Mouse (Mus musculus): ENCODE data around the gene Osm. TPM values are rescaled to one million over a fixed set of nuclear protein-coding genes. Genes with fewer than 3 reads are reported as not detected.

Gene Osm
- polyA plus RNA-seq, 1 experiment from 2014 or later, result not detected

Other genes starting within 250 kb of the Osm start
- gene Sec14l4, start 205.0 kb upstream of the Osm start, polyA plus RNA-seq (2015; fragmentation: Nextera tagmentation; extraction: Ambion mirVana), result not detected in 2 replicates
- 0.26 TPM in 1 of 2 replicates, not detected in the other for gene Sec14l3, start 171.6 kb upstream of the Osm start, polyA plus RNA-seq (2015; fragmentation: Nextera tagmentation; extraction: Ambion mirVana)
- gene Mtfp1, start 141.0 kb upstream of the Osm start, polyA plus RNA-seq (2015; fragmentation: Nextera tagmentation; extraction: Ambion mirVana), result 4.9 and 6.6 TPM in 2 replicates
- 2.3 and 3.2 TPM in 2 replicates for gene Sec14l2, start 113.0 kb upstream of the Osm start, polyA plus RNA-seq (2015; fragmentation: Nextera tagmentation; extraction: Ambion mirVana)
- 43.9 and 45.9 TPM in 2 replicates for gene Rnf215, start 101.2 kb upstream of the Osm start, polyA plus RNA-seq (2015; fragmentation: Nextera tagmentation; extraction: Ambion mirVana)
- 6.8 and 8.1 TPM in 2 replicates for gene Ccdc157, start 76.1 kb upstream of the Osm start, polyA plus RNA-seq (2015; fragmentation: Nextera tagmentation; extraction: Ambion mirVana)
- 65.8 and 66.7 TPM in 2 replicates for gene Sf3a1, start 76.1 kb upstream of the Osm start, polyA plus RNA-seq (2015; fragmentation: Nextera tagmentation; extraction: Ambion mirVana)
- gene Tbc1d10a, start 49.6 kb upstream of the Osm start, polyA plus RNA-seq (2015; fragmentation: Nextera tagmentation; extraction: Ambion mirVana), result 24.2 and 24.6 TPM in 2 replicates
- 1.5 and 1.6 TPM in 2 replicates for gene Castor1, start 18.2 kb upstream of the Osm start, polyA plus RNA-seq (2015; fragmentation: Nextera tagmentation; extraction: Ambion mirVana)
- gene Lif, start 21.1 kb downstream of the Osm start, polyA plus RNA-seq (2015; fragmentation: Nextera tagmentation; extraction: Ambion mirVana), result 0.19 TPM in 1 of 2 replicates, not detected in the other
- gene Hormad2, start 204.7 kb downstream of the Osm start, polyA plus RNA-seq (2015; fragmentation: Nextera tagmentation; extraction: Ambion mirVana), result 0.10 TPM in 1 of 2 replicates, not detected in the other